Mouse (Mus musculus) CD4-positive, CD25-positive, alpha-beta regulatory T cell (primary cell): ENCODE results near the gene Lrp2. TPM values are rescaled to one million over a fixed set of nuclear protein-coding genes. Genes with fewer than 3 reads are reported as not detected.

Source experiments
- polyA plus RNA-seq: library from polyadenylated mRNA; unstranded; fragments of 100-300 nt; shearing (Covaris generic); gene quantifications from one replicate; pipeline ENCODE4 v1.2.1, GENCODE M21; 2017

The Lrp2 gene
- 0.08 TPM for polyA plus RNA-seq

GRCm38 (mm10) chr2:69585886-69586398 lies at the start of gene Lrp2:
Gene Lrp2 (minus strand): TSS chr2:69586065.

DNA sequence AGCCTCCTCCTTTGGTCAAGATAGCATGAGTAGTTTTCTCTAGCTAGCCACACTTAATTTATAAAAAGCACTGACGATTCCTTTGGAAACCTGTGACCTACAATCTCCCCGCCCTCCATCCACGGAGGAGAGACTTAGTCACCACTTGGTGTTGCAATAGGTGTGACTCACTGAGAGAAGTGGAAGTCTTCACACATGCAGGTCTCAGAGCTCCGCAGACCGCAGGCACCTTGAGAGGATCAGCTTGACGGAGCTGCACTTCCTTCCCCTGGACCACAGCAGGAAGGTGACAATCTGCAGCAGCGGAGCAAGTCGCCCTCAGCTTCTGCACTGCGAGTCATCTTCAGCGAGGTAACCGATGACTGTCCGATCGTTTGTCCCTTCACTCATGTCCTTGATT lies 205.6 kb downstream of the Lrp2 start, which contains the start of gene Dhrs9:
Gene Dhrs9 (plus strand): TSS at position 165 of the 400 bp plus-strand sequence.

Other genes starting within 250 kb of the Lrp2 start
- 0.57 TPM for gene Abcb11, start 243.4 kb downstream of the Lrp2 start, polyA plus RNA-seq
- 0.05 TPM for gene Dhrs9, start 205.6 kb downstream of the Lrp2 start, polyA plus RNA-seq
- gene Bbs5, start 61.1 kb upstream of the Lrp2 start, polyA plus RNA-seq: 0.63 TPM
- gene Klhl41, start 84.1 kb upstream of the Lrp2 start, polyA plus RNA-seq: not detected
- gene Fastkd1, start 127.5 kb upstream of the Lrp2 start, polyA plus RNA-seq: 13.6 TPM
- 196 TPM for gene Ppig, start 136.5 kb upstream of the Lrp2 start, polyA plus RNA-seq
- gene Ccdc173, start 203.5 kb upstream of the Lrp2 start, polyA plus RNA-seq: 3.3 TPM
- 43.5 TPM for gene Phospho2, start 203.6 kb upstream of the Lrp2 start, polyA plus RNA-seq
- gene Klhl23, start 235.9 kb upstream of the Lrp2 start, polyA plus RNA-seq: 0.14 TPM